Mouse (Mus musculus) midbrain, embryonic 14.5 days (tissue): ENCODE measurements around the gene Cnot9. TPM values are rescaled to one million over a fixed set of nuclear protein-coding genes. Genes with fewer than 3 reads are reported as not detected.
A peak's percentile ranks its signal among the peaks of the same experiment; 100 is the strongest.
"Not testable (repeated sequence)": the region's sequence is repeated elsewhere in the genome, so short reads cannot be mapped to it uniquely, and the experiment has no call there.

Experiments used
- ATAC-seq: fragments of 200-750 bp; cut with Nextera tagmentation; 2 replicates; pipeline ENCODE4 v1.8.0; 2017; ENCODE audit warnings: moderate number of reproducible peaks, moderate library complexity; ENCODE audit not compliant: low FRiP score, low TSS enrichment
- DNase-seq: peaks from one replicate; pipeline ENCODE4 v3.0.0-alpha.2; 2015
- H3K27ac ChIP-seq: fragments of 300-500 bp; sonication (generic); replicated peaks from 2 replicates; pipeline ENCODE4 v1.5.1; 2014; ENCODE audit warnings: mild to moderate bottlenecking, low read depth, low read length, moderate library complexity
- H3K27me3 ChIP-seq: fragments of 300-500 bp; sonication (generic); 2 replicates; pipeline ENCODE4 v1.6.1; 2014; ENCODE audit warnings: low read length, control low read depth, mixed read lengths; ENCODE audit not compliant: control insufficient read depth, insufficient read depth
- H3K36me3 ChIP-seq: fragments of 300-500 bp; sonication (generic); 2 replicates; pipeline ENCODE4 v1.6.1; 2014; ENCODE audit warnings: low read length, control low read depth; ENCODE audit not compliant: control insufficient read depth, insufficient read depth
- H3K4me1 ChIP-seq: fragments of 300-500 bp; sonication (generic); 2 replicates; pipeline ENCODE4 v1.6.1; 2014; ENCODE audit warnings: mild to moderate bottlenecking, antibody characterized with exemption, low read length, control low read depth; ENCODE audit not compliant: control insufficient read depth, insufficient read depth
- H3K4me2 ChIP-seq: fragments of 300-500 bp; sonication (generic); 2 replicates; pipeline ENCODE4 v1.6.1; 2014; ENCODE audit warnings: mild to moderate bottlenecking, low read length, moderate library complexity
- H3K4me3 ChIP-seq: fragments of 300-500 bp; sonication (generic); replicated peaks from 2 replicates; pipeline ENCODE4 v1.5.1; 2014; ENCODE audit warnings: low read depth, low read length
- H3K9ac ChIP-seq: fragments of 300-500 bp; sonication (generic); replicated peaks from 2 replicates; pipeline ENCODE4 v1.6.1; 2014; ENCODE audit warnings: mild to moderate bottlenecking, low read length, moderate library complexity
- H3K9me3 ChIP-seq: fragments of 300-500 bp; sonication (generic); 2 replicates; pipeline ENCODE4 v1.6.1; 2016; ENCODE audit warnings: low read length, control low read depth, mixed read lengths; ENCODE audit not compliant: control insufficient read depth
- WGBS: fragments of 180-500 bp; shearing (Covaris S2); extraction: QIAGEN DNeasy Blood & Tissue Kit; methylation state at CpG from one replicate; pipeline ENCODE4 v1.1.7; 2014; 5-methylcytosine and 5-hydroxymethylcytosine counted together
- polyA plus RNA-seq: library from polyadenylated mRNA; unstranded; fragments of >200 nt; fragmentation: Nextera tagmentation; extraction: Ambion mirVana; gene quantifications from 2 replicates; pipeline ENCODE4 v1.2.1, GENCODE M21; 2014

The Cnot9 gene
- polyA plus RNA-seq, result 48.5 and 56.0 TPM in 2 replicates

DNA sequence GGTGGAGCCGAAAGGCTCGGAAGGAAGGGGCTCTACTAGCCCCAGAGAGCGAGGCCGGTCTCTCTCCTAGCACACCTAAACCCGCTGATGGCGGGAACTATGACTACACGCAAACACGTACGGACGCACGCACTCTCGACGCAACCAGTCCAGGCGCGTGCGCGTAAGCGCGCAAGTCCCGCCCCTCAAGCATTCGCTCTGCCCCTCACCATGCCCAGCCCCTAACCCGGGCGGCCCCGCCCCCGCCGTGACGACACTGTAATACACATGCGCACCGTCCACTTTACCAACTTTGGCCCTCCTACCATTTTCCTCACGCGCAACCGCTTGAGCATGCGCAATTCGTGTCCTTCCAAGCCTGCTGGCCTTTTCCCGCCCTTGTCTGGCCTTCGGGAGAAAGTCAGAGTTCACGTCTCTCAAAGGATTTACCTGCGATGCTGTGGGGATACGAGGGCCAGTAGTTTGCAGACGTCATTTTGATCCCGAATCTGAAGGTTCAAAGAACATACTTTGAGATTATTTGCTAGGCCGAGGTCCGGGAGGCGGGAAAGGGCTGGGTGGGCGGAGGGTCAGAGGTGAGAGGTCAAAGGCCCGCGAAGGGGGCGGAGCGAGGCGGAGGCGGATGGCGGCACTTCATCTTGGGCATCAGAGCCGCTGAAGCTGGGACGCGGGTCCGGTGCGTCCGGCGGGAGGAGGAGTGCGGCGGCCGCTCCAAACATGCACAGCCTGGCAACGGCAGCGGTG is at the start of gene Cnot9:
Gene Cnot9 (plus strand): TSS at position 338 of the 744 bp plus-strand sequence.
- Histone ChIP-seq H3K27me3 (no peaks in the 10 kb centered on the region), H3K4me3 (peak within 1 kb of the TSS; percentile 64), H3K9me3 (no peaks in the 10 kb centered on the region), H3K36me3 (0 out of 2 replicates have a peak, but pooled peaks cover 3% of the 10 kb centered on the region), H3K4me1 (peaks cover 30% of the 10 kb centered on the region), H3K4me2 (peak within 1 kb of the TSS; percentile 88), H3K27ac (peak within 1 kb of the TSS; percentile 79), H3K9ac (peak within 1 kb of the TSS; percentile 81)
- peak; percentile 100 for ATAC-seq
- under 1% methylated on average over 64 of the region's 64 CpGs for WGBS
- DNase-seq, result peak; percentile 100

- H3K9ac ChIP-seq, result no peak overlapping the region
- WGBS, result 84% methylated on average over 2 of the region's 2 CpGs
- no peak for ATAC-seq
- no peaks in the 10 kb centered on the region for H3K27me3 ChIP-seq
- no peak overlapping the region for H3K27ac ChIP-seq
- H3K9me3 ChIP-seq, result no peaks in the 10 kb centered on the region
- DNase-seq, result peak; percentile 59
- H3K4me3 ChIP-seq, result no peak overlapping the region
- no peaks in the 10 kb centered on the region for H3K4me1 ChIP-seq
- H3K36me3 ChIP-seq, result peaks cover 67% of the 10 kb centered on the region
- H3K4me2 ChIP-seq, result no peak overlapping the region
Measured at GRCm38 (mm10) chr1:74460273-74460672, 45.6 kb upstream of the Cnot9 start.

GRCm38 (mm10) chr1:74485792-74486191 is 20.1 kb upstream of the Cnot9 start:
- Histone ChIP-seq H3K4me2 (no peak overlapping the region), H3K9me3 (no peaks in the 10 kb centered on the region), H3K36me3 (peaks cover 75% of the 10 kb centered on the region), H3K4me1 (no peaks in the 10 kb centered on the region), H3K27ac (no peak overlapping the region), H3K9ac (no peak overlapping the region), H3K4me3 (no peak overlapping the region), H3K27me3 (no peaks in the 10 kb centered on the region)
- no peak for ATAC-seq
- no peak for DNase-seq
- 96% methylated on average over 5 of the region's 5 CpGs for WGBS

DNA sequence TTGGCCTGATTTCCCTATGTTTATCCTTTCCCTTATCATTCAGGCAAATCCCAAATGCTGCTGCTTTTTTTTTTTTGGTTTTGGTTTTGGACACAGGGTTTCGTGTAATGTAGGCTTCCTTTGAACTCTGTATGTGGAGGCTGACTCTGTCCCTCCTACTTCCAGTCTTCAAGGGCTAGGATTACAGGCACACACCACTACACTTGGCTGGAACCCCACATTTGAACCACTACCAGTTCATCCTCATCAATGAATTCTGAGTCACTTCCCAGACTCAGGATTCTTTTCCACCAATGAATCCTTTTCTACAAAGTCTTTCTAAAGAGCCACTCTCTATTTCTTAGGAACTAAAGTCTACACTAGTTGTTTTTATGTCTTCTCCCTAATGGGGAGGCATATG is 4.8 kb upstream of the Cnot9 start:
- H3K9ac ChIP-seq, result no peak overlapping the region
- no peaks in the 10 kb centered on the region for H3K27me3 ChIP-seq
- no peak overlapping the region for H3K27ac ChIP-seq
- peaks cover 6% of the 10 kb centered on the region; the same call in 1 of the 2 replicates for H3K36me3 ChIP-seq
- ATAC-seq (no peak), DNase-seq (no peak)
- peaks cover 9% of the 10 kb centered on the region for H3K4me1 ChIP-seq
- 81% methylated on average over 1 of the region's 1 CpGs for WGBS
- no peak overlapping the region for H3K4me3 ChIP-seq
- no peaks in the 10 kb centered on the region for H3K9me3 ChIP-seq
- H3K4me2 ChIP-seq, result no peak overlapping the region

DNA sequence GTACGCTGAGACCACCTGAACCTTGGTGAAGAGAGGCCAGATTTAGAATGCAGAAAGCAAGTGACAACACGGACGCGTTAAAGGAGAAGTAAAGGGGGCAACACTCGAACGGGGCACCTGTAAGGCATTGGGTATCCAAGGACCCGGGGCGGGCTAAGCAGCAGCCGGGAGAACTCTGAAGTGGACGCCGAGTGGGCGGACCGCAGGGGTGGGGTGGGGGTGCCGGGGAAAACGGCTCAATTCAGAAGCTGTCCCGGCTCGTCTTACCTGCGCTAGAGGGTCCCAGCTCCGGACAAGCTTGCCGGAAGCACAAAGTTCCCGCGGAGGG is 501 bp upstream of the Cnot9 start:
- H3K36me3 ChIP-seq, result 0 out of 2 replicates have a peak, but pooled peaks cover 3% of the 10 kb centered on the region
- H3K4me3 ChIP-seq, result peak overlapping the region; percentile 64
- ATAC-seq (no peak; the same call in 1 of the 2 replicates), DNase-seq (no peak)
- H3K4me2 ChIP-seq, result peak overlapping the region; percentile 88
- H3K4me1 ChIP-seq, result peaks cover 30% of the 10 kb centered on the region
- peak overlapping the region; percentile 68 for H3K27ac ChIP-seq
- H3K27me3 ChIP-seq, result no peaks in the 10 kb centered on the region
- H3K9me3 ChIP-seq, result no peaks in the 10 kb centered on the region
- H3K9ac ChIP-seq, result peak overlapping the region; percentile 65
- under 1% methylated on average over 22 of the region's 22 CpGs for WGBS

DNA sequence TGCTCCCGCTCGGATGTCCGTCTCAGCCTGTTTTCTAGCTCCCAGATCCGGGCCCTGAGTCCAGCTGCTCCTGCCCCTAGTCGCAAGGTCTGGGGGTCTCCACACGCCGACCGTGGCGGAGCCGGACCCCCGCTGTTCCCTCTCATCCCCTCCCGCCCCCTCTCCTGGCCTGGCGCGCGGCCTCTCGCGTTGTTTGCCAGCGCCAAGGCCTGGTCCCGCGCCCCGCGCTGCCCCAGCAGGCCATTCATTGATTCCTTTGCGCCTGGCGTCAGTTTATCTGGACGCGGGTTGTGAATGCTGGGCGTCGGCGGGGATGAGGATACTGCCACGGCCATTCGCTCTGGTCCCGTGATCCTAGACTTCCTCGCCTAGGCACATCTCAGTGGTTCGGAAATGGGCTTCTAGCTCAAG is 618 bp downstream of the Cnot9 start:
- H3K36me3 ChIP-seq, result 0 out of 2 replicates have a peak, but pooled peaks cover 3% of the 10 kb centered on the region
- 0% methylated on average over 34 of the region's 34 CpGs for WGBS
- H3K4me2 ChIP-seq, result peak overlapping the region; percentile 88
- ATAC-seq (peak; percentile 42), DNase-seq (peak; percentile 76)
- H3K4me3 ChIP-seq, result peak overlapping the region; percentile 64
- no peaks in the 10 kb centered on the region for H3K9me3 ChIP-seq
- H3K27me3 ChIP-seq, result no peaks in the 10 kb centered on the region
- peak overlapping the region; percentile 79 for H3K27ac ChIP-seq
- peaks cover 30% of the 10 kb centered on the region for H3K4me1 ChIP-seq
- peak overlapping the region; percentile 81 for H3K9ac ChIP-seq

- no peak for DNase-seq
- ATAC-seq, result no peak
- Histone ChIP-seq H3K9me3 (no peaks in the 10 kb centered on the region), H3K27ac (no peak overlapping the region), H3K4me3 (no peak overlapping the region), H3K4me1 (peaks cover 30% of the 10 kb centered on the region), H3K27me3 (no peaks in the 10 kb centered on the region), H3K36me3 (no peaks in the 10 kb centered on the region), H3K9ac (no peak overlapping the region), H3K4me2 (peak overlapping the region; percentile 88)
- WGBS, result 95% methylated on average over 2 of the region's 2 CpGs
Measured at GRCm38 (mm10) chr1:74507780-74508179, 1.9 kb downstream of the Cnot9 start.

- H3K36me3 ChIP-seq, result no peaks in the 10 kb centered on the region
- ATAC-seq, result no peak
- no peak for DNase-seq
- H3K4me1 ChIP-seq, result peaks cover 21% of the 10 kb centered on the region
- H3K9me3 ChIP-seq, result no peaks in the 10 kb centered on the region
- no peak overlapping the region for H3K27ac ChIP-seq
- H3K4me3 ChIP-seq, result no peak overlapping the region
- H3K4me2 ChIP-seq, result no peak overlapping the region
- no peak overlapping the region for H3K9ac ChIP-seq
- over 99% methylated on average over 5 of the region's 5 CpGs for WGBS
- no peaks in the 10 kb centered on the region for H3K27me3 ChIP-seq
Measured at GRCm38 (mm10) chr1:74511306-74511705, 5.4 kb downstream of the Cnot9 start.

DNA sequence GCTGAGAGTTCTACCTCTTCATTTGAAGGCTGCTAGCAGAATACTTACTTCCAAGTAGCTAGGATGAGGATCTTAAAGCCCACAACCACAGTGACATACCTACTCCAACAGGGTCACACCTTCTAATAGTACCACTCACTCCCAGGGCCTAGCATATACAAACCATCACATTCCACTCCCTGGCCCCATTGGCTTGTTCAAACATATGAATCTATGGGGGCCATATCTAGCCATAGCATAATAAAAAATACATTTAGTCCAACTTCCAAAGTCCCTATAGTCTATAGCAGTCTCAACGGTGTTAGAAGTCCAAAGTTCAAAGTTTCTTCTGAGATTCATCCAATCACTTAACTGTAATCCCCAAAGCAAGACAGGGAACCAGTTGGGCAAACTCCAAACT is 7.1 kb downstream of the Cnot9 start:
- not testable (repeated sequence) for H3K27me3 ChIP-seq, H3K9ac ChIP-seq, H3K4me2 ChIP-seq, H3K4me3 ChIP-seq, H3K4me1 ChIP-seq, DNase-seq, H3K36me3 ChIP-seq, ATAC-seq, H3K27ac ChIP-seq, H3K9me3 ChIP-seq
- WGBS, result 97% methylated on average over 1 of the region's 1 CpGs
